Mouse (Mus musculus): Measurements from ENCODE around the gene H13. TPM values are rescaled to one million over a fixed set of nuclear protein-coding genes. Genes with fewer than 3 reads are reported as not detected.

H13 gene
- total and polyA plus RNA-seq, 3 experiments, result 116 to 175 (median 137) TPM

- Histone ChIP-seq H3K27ac (ENCODE audit: insufficient read depth, low read depth) (peak overlapping the region; percentile 78), H3K79me2 (replicated peaks; ENCODE audit: control insufficient read depth, extremely low read depth, insufficient read depth, poor library complexity, severe bottlenecking) (peaks cover 52% of the 10 kb centered on the region), H3K36me3 (replicated peaks in 1 of 2; ENCODE audit: control insufficient read depth in 1 of 2, insufficient read depth in 1 of 2, low read length in 1 of 2) (peaks cover 8 to 28% of the 10 kb centered on the region in 2 experiments), H3K9me3 (replicated peaks; ENCODE audit: low read length) (no peaks in the 10 kb centered on the region), H3K27me3 (replicated peaks) (no peaks in the 10 kb centered on the region), H3K4me2 (ENCODE audit: insufficient read depth, low read depth, poor library complexity, severe bottlenecking) (peak overlapping the region; percentile 90), H3K4me1 (ENCODE audit: control insufficient read depth in 1 of 2, insufficient read depth in 2 of 2) (peaks cover 11 to 35% of the 10 kb centered on the region in 2 experiments), H3K4me3 (replicated peaks in 1 of 3; ENCODE audit: low read depth in 2 of 3, low read length in 2 of 3, poor library complexity in 1 of 3) (peak overlapping the region; percentile 79 to 96 (median 92)), H3K9ac (ENCODE audit: insufficient read depth, low read depth) (peak overlapping the region; percentile 81)
- in situ Hi-C loops (cut with MboI; ENCODE audit: low pct_ligation_motif_present, low pct_unique_long_range_greater_than_20kb, low sequenced_read_pairs) (loop anchor here (5.0 kb wide), 1 partner anchor 53 kb away; no protein-coding TSS in a partner anchor), dilution Hi-C loops (cut with MboI; ENCODE audit: extremely low pct_ligation_motif_present, extremely low pct_unique_long_range_greater_than_20kb, low sequenced_read_pairs) (no loop called here)
- DNase-seq (ENCODE audit: extremely low read depth), result no peak
- TF ChIP-seq CHD1 (IDR thresholded peaks at IDR 0.05; ENCODE audit: low read depth, low read length) (0 out of 2 replicates have a peak, but pooled peaks have one; percentile 28), UBTF (IDR thresholded peaks at IDR 0.05; ENCODE audit: low read depth, low read length) (peak; percentile 74), MAX (IDR thresholded peaks at IDR 0.05; ENCODE audit: low read length) (0 out of 2 replicates have a peak, but pooled peaks have one; percentile 16), MXI1 (IDR thresholded peaks at IDR 0.05; ENCODE audit: low read depth, low read length) (peak; percentile 72), SIN3A (IDR thresholded peaks at IDR 0.05; ENCODE audit: low read length) (peak; percentile 52; the same call in 1 of the 2 replicates), ZKSCAN1 (IDR thresholded peaks at IDR 0.05; ENCODE audit: borderline replicate concordance, low read depth, low read length) (no peak), BHLHE40 (IDR thresholded peaks at IDR 0.05; ENCODE audit: low read depth, low read length) (no peak)
Measured at GRCm38 (mm10) chr2:152669639-152670484, 601 bp downstream of the H13 start.

GRCm38 (mm10) chr2:152670983-152671641 lies 1.9 kb downstream of the H13 start:
- dilution Hi-C loops (cut with MboI; ENCODE audit: extremely low pct_ligation_motif_present, extremely low pct_unique_long_range_greater_than_20kb, low sequenced_read_pairs), result no loop called here
- H3K9me3 ChIP-seq (replicated peaks; ENCODE audit: low read length), result no peaks in the 10 kb centered on the region
- DNase-seq (ENCODE audit: extremely low read depth), result peak; percentile 82
- H3K9ac ChIP-seq (ENCODE audit: insufficient read depth, low read depth), result peak overlapping the region; percentile 81
- H3K27ac ChIP-seq (ENCODE audit: insufficient read depth, low read depth), result peak overlapping the region; percentile 80
- in situ Hi-C loops (cut with MboI; ENCODE audit: low pct_ligation_motif_present, low pct_unique_long_range_greater_than_20kb, low sequenced_read_pairs), result no loop called here
- peaks cover 20 to 39% of the 10 kb centered on the region in 2 experiments for H3K36me3 ChIP-seq (replicated peaks in 1 of 2; ENCODE audit: control insufficient read depth in 1 of 2, insufficient read depth in 1 of 2, low read length in 1 of 2)
- H3K4me3 ChIP-seq (replicated peaks in 1 of 3; ENCODE audit: low read depth in 2 of 3, low read length in 2 of 3, poor library complexity in 1 of 3), result peak overlapping the region; percentile 79 to 96 (median 92)
- peak overlapping the region; percentile 90 for H3K4me2 ChIP-seq (ENCODE audit: insufficient read depth, low read depth, poor library complexity, severe bottlenecking)
- peaks cover 19 to 48% of the 10 kb centered on the region in 2 experiments for H3K4me1 ChIP-seq (ENCODE audit: control insufficient read depth in 1 of 2, insufficient read depth in 2 of 2)
- H3K27me3 ChIP-seq (replicated peaks), result no peaks in the 10 kb centered on the region
- peaks cover 62% of the 10 kb centered on the region for H3K79me2 ChIP-seq (replicated peaks; ENCODE audit: control insufficient read depth, extremely low read depth, insufficient read depth, poor library complexity, severe bottlenecking)
- TF ChIP-seq GABPA (IDR thresholded peaks at IDR 0.05; ENCODE audit: insufficient replicate concordance, low read depth, low read length) (no peak), RAD21 (IDR thresholded peaks at IDR 0.05; ENCODE audit: low read depth, low read length) (no peak), JUND (conservative IDR thresholded peaks at IDR 0.05; ENCODE audit: low read depth, low read length) (no peak), MAX (IDR thresholded peaks at IDR 0.05; ENCODE audit: low read length) (0 out of 2 replicates have a peak, but pooled peaks have one; percentile 33), SIN3A (IDR thresholded peaks at IDR 0.05; ENCODE audit: low read length) (peak; percentile 85), MYC (IDR thresholded peaks at IDR 0.05; ENCODE audit: low read depth, low read length) (peak; percentile 60; the same call in 1 of the 2 replicates), PAX5 (IDR thresholded peaks at IDR 0.05; ENCODE audit: low read length) (no peak), CHD1 (IDR thresholded peaks at IDR 0.05; ENCODE audit: low read depth, low read length) (0 out of 2 replicates have a peak, but pooled peaks have one; percentile 47), MAFK (IDR thresholded peaks at IDR 0.05; ENCODE audit: insufficient replicate concordance, low read length) (no peak), ZC3H11A (IDR thresholded peaks at IDR 0.05; ENCODE audit: low read depth, low read length) (no peak), CHD2 (IDR thresholded peaks at IDR 0.05; ENCODE audit: low read length) (peak; percentile 85), HCFC1 (IDR thresholded peaks at IDR 0.05; ENCODE audit: low read depth, low read length) (0 out of 2 replicates have a peak, but pooled peaks have one; percentile 23), USF2 (conservative IDR thresholded peaks at IDR 0.05; ENCODE audit: low read depth, low read length) (no peak), USF1 (IDR thresholded peaks at IDR 0.05; ENCODE audit: low read depth, low read length) (no peak), NELFE (IDR thresholded peaks at IDR 0.05; ENCODE audit: low read depth, low read length) (0 out of 2 replicates have a peak, but pooled peaks have one; percentile 16), NRF1 (IDR thresholded peaks at IDR 0.05; ENCODE audit: low read depth, low read length) (no peak), ETS1 (conservative IDR thresholded peaks at IDR 0.05; ENCODE audit: low read depth, low read length) (peak; percentile 36; the same call in 1 of the 2 replicates), TBP (conservative IDR thresholded peaks at IDR 0.05; ENCODE audit: low read depth, low read length) (no peak), MEF2A (IDR thresholded peaks at IDR 0.05; ENCODE audit: borderline replicate concordance, low read depth, low read length) (0 out of 2 replicates have a peak, but pooled peaks have one; percentile 33), EP300 (IDR thresholded peaks at IDR 0.05; ENCODE audit: low read length) (0 out of 2 replicates have a peak, but pooled peaks have one; percentile 33), RCOR1 (conservative IDR thresholded peaks at IDR 0.05; ENCODE audit: low read depth, low read length) (0 out of 2 replicates have a peak, but pooled peaks have one; percentile 46), JUN (IDR thresholded peaks at IDR 0.05; ENCODE audit: insufficient read depth, low read depth, low read length) (no peak), E2F4 (IDR thresholded peaks at IDR 0.05; ENCODE audit: insufficient replicate concordance, low read depth, low read length) (no peak)
